ENCODE assay signal across 19 mouse cellular contexts in the genomic region with DNA sequence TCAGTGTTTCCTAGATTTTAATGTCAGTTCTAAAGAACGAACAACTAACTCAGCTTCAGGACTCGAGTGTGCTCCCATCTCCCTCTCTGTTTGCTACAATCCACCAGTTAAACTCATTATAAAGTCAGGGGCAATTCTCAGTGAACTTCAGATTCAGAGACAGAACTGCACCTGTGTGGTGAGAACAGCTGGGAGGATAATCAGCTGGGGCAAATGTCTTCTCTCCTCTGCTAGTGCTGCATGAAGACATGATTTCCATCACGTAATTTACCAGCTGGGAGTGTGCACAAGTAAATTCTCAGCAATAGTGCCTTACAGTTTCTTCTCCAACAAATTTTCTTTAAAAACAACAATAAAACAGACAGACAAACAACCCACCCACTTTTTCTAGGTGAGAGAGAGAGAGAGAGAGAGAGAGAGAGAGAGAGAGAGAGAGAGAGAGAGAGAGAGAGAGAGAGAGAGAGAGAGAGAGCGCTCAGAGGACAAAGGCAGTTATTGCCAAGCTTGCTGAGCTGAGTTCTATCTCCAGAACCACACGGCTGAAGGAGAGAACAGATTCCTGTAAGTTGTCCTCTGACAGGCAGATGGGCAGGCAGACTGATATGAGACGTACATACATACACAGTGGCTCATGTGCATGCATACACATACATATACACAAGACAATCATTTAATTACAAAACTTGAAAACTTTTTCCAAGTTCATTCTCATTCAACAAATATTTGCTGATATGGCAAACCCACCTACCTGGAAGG.
A peak's percentile ranks its signal among the peaks of the same experiment; 100 is the strongest.
DNase-seq lines count a peak whose midpoint lies in the region; ATAC-seq lines count a peak whose summit lies in the region.
"Had no signal": no experiment of that assay in that cellular context is flagged by ENCODE, and none has a peak within 500 bp of the region (broad histone marks: within the 10 kb centered on the region; RNA-seq: fewer than 3 reads in every experiment).

No protein-coding gene starts in this region.

- WGBS in hindbrain, embryonic 13.5 days = 77% methylated on average over 6 of the region's 6 CpGs
- 72% methylated on average over 6 of the region's 6 CpGs for WGBS in hindbrain, embryonic 14.5 days
- 59% methylated on average over 6 of the region's 6 CpGs for WGBS in midbrain, embryonic 16.5 days
- 71% methylated on average over 6 of the region's 6 CpGs for WGBS in midbrain, embryonic 11.5 days
- WGBS in neural tube, embryonic 15.5 days = 59% methylated on average over 6 of the region's 6 CpGs

- ATAC-seq in hindbrain, embryonic 13.5 days (ENCODE audit: low FRiP score) = no peak
- ATAC-seq in hindbrain, embryonic 14.5 days (ENCODE audit: low FRiP score) = no peak
- peak; percentile 43; the same call in 1 of the 2 replicates for ATAC-seq in midbrain, embryonic 16.5 days
- no peak for ATAC-seq in midbrain, embryonic 11.5 days (ENCODE audit: low FRiP score)
- no peak; the same call in 1 of the 2 replicates for ATAC-seq in neural tube, embryonic 15.5 days (ENCODE audit: low FRiP score)

- H3K4me3 ChIP-seq in hindbrain, embryonic 13.5 days = no peak overlapping the region
- H3K4me3 ChIP-seq in hindbrain, embryonic 14.5 days (replicated peaks; ENCODE audit: low read length) = no peak overlapping the region
- no peak overlapping the region for H3K4me3 ChIP-seq in midbrain, embryonic 16.5 days (ENCODE audit: low read depth, low read length)
- no peak overlapping the region for H3K4me3 ChIP-seq in midbrain, embryonic 11.5 days (ENCODE audit: low read depth, low read length)
- H3K4me3 ChIP-seq in neural tube, embryonic 15.5 days (replicated peaks) = no peak overlapping the region
- H3K4me3 ChIP-seq: lung, embryonic 15.5 days; neural tube, embryonic 12.5 days had no signal

- 0 out of 2 replicates have a peak overlapping the region, but pooled peaks have one; percentile 40 for H3K27ac ChIP-seq in hindbrain, embryonic 13.5 days
- H3K27ac ChIP-seq in hindbrain, embryonic 14.5 days = no peak overlapping the region
- no peak overlapping the region for H3K27ac ChIP-seq in midbrain, embryonic 16.5 days (ENCODE audit: low read length)
- H3K27ac ChIP-seq in midbrain, embryonic 11.5 days (ENCODE audit: low read depth, low read length) = no peak overlapping the region
- H3K27ac ChIP-seq in neural tube, embryonic 15.5 days (replicated peaks) = 0 out of 2 replicates have a peak overlapping the region, but pooled peaks have one; percentile 1
- H3K27ac ChIP-seq: hindbrain, postnatal 0 days; lung, embryonic 15.5 days; macrophage; neural tube, embryonic 12.5 days had no signal

- H3K9ac ChIP-seq in hindbrain, embryonic 13.5 days = no peak overlapping the region
- H3K9ac ChIP-seq in hindbrain, embryonic 14.5 days = no peak overlapping the region
- H3K9ac ChIP-seq in midbrain, embryonic 16.5 days (ENCODE audit: low read depth, low read length) = no peak overlapping the region
- H3K9ac ChIP-seq in midbrain, embryonic 11.5 days (ENCODE audit: low read length) = no peak overlapping the region
- no peak overlapping the region for H3K9ac ChIP-seq in neural tube, embryonic 15.5 days (replicated peaks)
- H3K9ac ChIP-seq: lung, embryonic 15.5 days; neural tube, embryonic 12.5 days had no signal

- H3K9me3 ChIP-seq in hindbrain, embryonic 13.5 days = no peaks in the 10 kb centered on the region
- H3K9me3 ChIP-seq in hindbrain, embryonic 14.5 days (ENCODE audit: control insufficient read depth, low read length) = no peaks in the 10 kb centered on the region
- H3K9me3 ChIP-seq in midbrain, embryonic 16.5 days (replicated peaks; ENCODE audit: control insufficient read depth, low read length, poor library complexity, severe bottlenecking) = no peaks in the 10 kb centered on the region
- H3K9me3 ChIP-seq in midbrain, embryonic 11.5 days (ENCODE audit: control insufficient read depth, low read length) = no peaks in the 10 kb centered on the region
- H3K9me3 ChIP-seq in neural tube, embryonic 15.5 days (replicated peaks) = no peaks in the 10 kb centered on the region
- H3K9me3 ChIP-seq: lung, embryonic 15.5 days; neural tube, embryonic 12.5 days had no signal

- no peaks in the 10 kb centered on the region for H3K36me3 ChIP-seq in hindbrain, embryonic 13.5 days
- H3K36me3 ChIP-seq in hindbrain, embryonic 14.5 days (replicated peaks; ENCODE audit: control insufficient read depth, insufficient read depth) = no peaks in the 10 kb centered on the region
- no peaks in the 10 kb centered on the region for H3K36me3 ChIP-seq in midbrain, embryonic 16.5 days (ENCODE audit: control insufficient read depth, insufficient read depth, low read length)
- no peaks in the 10 kb centered on the region for H3K36me3 ChIP-seq in midbrain, embryonic 11.5 days (ENCODE audit: control insufficient read depth, insufficient read depth, low read length)
- H3K36me3 ChIP-seq in neural tube, embryonic 15.5 days = no peaks in the 10 kb centered on the region
- H3K36me3 ChIP-seq: lung, embryonic 15.5 days; neural tube, embryonic 12.5 days had no signal

- peaks cover 5% of the 10 kb centered on the region; the same call in 1 of the 2 replicates for H3K4me1 ChIP-seq in hindbrain, embryonic 13.5 days (replicated peaks)
- 0 out of 2 replicates have a peak, but pooled peaks cover 3% of the 10 kb centered on the region for H3K4me1 ChIP-seq in hindbrain, embryonic 14.5 days (replicated peaks; ENCODE audit: control insufficient read depth, insufficient read depth, low read length)
- peaks cover 8% of the 10 kb centered on the region for H3K4me1 ChIP-seq in midbrain, embryonic 16.5 days (ENCODE audit: control insufficient read depth, insufficient read depth, low read length)
- H3K4me1 ChIP-seq in midbrain, embryonic 11.5 days (ENCODE audit: control insufficient read depth, insufficient read depth, low read length) = no peaks in the 10 kb centered on the region
- peaks cover 5% of the 10 kb centered on the region; the same call in 1 of the 2 replicates for H3K4me1 ChIP-seq in neural tube, embryonic 15.5 days
- H3K4me1 ChIP-seq: lung, embryonic 15.5 days; neural tube, embryonic 12.5 days had no signal

- no peak overlapping the region for H3K4me2 ChIP-seq in hindbrain, embryonic 13.5 days
- H3K4me2 ChIP-seq in hindbrain, embryonic 14.5 days (replicated peaks) = no peak overlapping the region
- H3K4me2 ChIP-seq in midbrain, embryonic 16.5 days (ENCODE audit: low read length) = no peak overlapping the region
- H3K4me2 ChIP-seq in midbrain, embryonic 11.5 days = no peak overlapping the region
- H3K4me2 ChIP-seq in neural tube, embryonic 15.5 days = no peak overlapping the region
- H3K4me2 ChIP-seq: heart, embryonic 11.5 days; lung, embryonic 15.5 days; neural tube, embryonic 12.5 days had no signal

- no peak for DNase-seq in hindbrain, embryonic 14.5 days (ENCODE audit: low spot score)
- DNase-seq in midbrain, embryonic 11.5 days (ENCODE audit: low spot score, missing footprints) = no peak
- DNase-seq in c-Kit-positive CD71-positive TER-119-positive erythroid progenitor cells, embryonic 14.5 days (ENCODE audit: low spot score) = peak; percentile 14
- DNase-seq in right cerebral cortex, postnatal 10 days (ENCODE audit: low spot score in 2 of 2) = no peak
- DNase-seq: adrenal gland, postnatal 10 days; cerebellum, adult 9-10 months; gastrocnemius, postnatal 36 days; heart, postnatal 14 days; kidney, adult 11 months; kidney, postnatal 14 days; liver had no signal

- H3K27me3 ChIP-seq in hindbrain, embryonic 13.5 days = no peaks in the 10 kb centered on the region
- H3K27me3 ChIP-seq in hindbrain, embryonic 14.5 days (ENCODE audit: control insufficient read depth, insufficient read depth, low read length) = no peaks in the 10 kb centered on the region
- H3K27me3 ChIP-seq in midbrain, embryonic 16.5 days (ENCODE audit: control insufficient read depth, insufficient read depth, low read depth, low read length) = no peaks in the 10 kb centered on the region
- no peaks in the 10 kb centered on the region for H3K27me3 ChIP-seq in midbrain, embryonic 11.5 days (ENCODE audit: control insufficient read depth, insufficient read depth, low read length)
- no peaks in the 10 kb centered on the region for H3K27me3 ChIP-seq in neural tube, embryonic 15.5 days (replicated peaks)
- H3K27me3 ChIP-seq: lung, embryonic 15.5 days; neural tube, embryonic 12.5 days had no signal

Comparison
In these comparisons a context has a peak if more than half of its experiments do, and no peak if none do; other contexts are left out.
1. H3K27ac ChIP-seq: peak in hindbrain, embryonic 13.5 days (single experiment) and neural tube, embryonic 15.5 days (single experiment); none in hindbrain, embryonic 14.5 days (single experiment), midbrain, embryonic 16.5 days (single experiment) and midbrain, embryonic 11.5 days (single experiment).